Mouse (Mus musculus) limb, embryonic 13.5 days (tissue): ENCODE measurements around the gene Ssc5d. TPM values are rescaled to one million over a fixed set of nuclear protein-coding genes. Genes with fewer than 3 reads are reported as not detected.

Experiments
- ATAC-seq: fragments of 200-750 bp; cut with Nextera tagmentation; 2 replicates; pipeline ENCODE4 v1.8.0; 2017; ENCODE audit warnings: low read depth, moderate number of reproducible peaks, moderate TSS enrichment; ENCODE audit not compliant: low FRiP score
- H3K27ac ChIP-seq: fragments of 300-500 bp; sonication (generic); 2 replicates; pipeline ENCODE4 v1.5.1; 2015; ENCODE audit warnings: inconsistent platforms, mild to moderate bottlenecking, moderate library complexity
- H3K27me3 ChIP-seq: fragments of 300-500 bp; sonication (generic); 2 replicates; pipeline ENCODE4 v1.6.1; 2015; ENCODE audit warnings: mild to moderate bottlenecking, inconsistent platforms
- H3K36me3 ChIP-seq: fragments of 300-500 bp; sonication (generic); 2 replicates; pipeline ENCODE4 v1.6.1; 2015; ENCODE audit warnings: inconsistent platforms, mild to moderate bottlenecking, moderate library complexity
- H3K4me1 ChIP-seq: fragments of 300-500 bp; sonication (generic); 2 replicates; pipeline ENCODE4 v1.6.1; 2015; ENCODE audit warnings: inconsistent platforms
- H3K4me2 ChIP-seq: fragments of 300-500 bp; sonication (generic); replicated peaks from 2 replicates; pipeline ENCODE4 v1.6.1; 2015; ENCODE audit warnings: inconsistent platforms, mild to moderate bottlenecking, moderate library complexity
- H3K4me3 ChIP-seq: fragments of 300-500 bp; sonication (generic); 2 replicates; pipeline ENCODE4 v1.5.1; 2015; ENCODE audit warnings: moderate library complexity, mild to moderate bottlenecking, inconsistent platforms
- H3K9ac ChIP-seq: fragments of 300-500 bp; sonication (generic); 2 replicates; pipeline ENCODE4 v1.6.1; 2015; ENCODE audit warnings: mild to moderate bottlenecking, inconsistent platforms
- H3K9me3 ChIP-seq: fragments of 300-500 bp; sonication (generic); 2 replicates; pipeline ENCODE4 v1.6.1; 2016; ENCODE audit warnings: inconsistent platforms
- WGBS: fragments of 180-500 bp; shearing (Covaris S2); methylation state at CpG from one replicate; pipeline ENCODE4 v1.1.7; 2015; 5-methylcytosine and 5-hydroxymethylcytosine counted together
- polyA plus RNA-seq: library from polyadenylated mRNA; unstranded; fragments of >200 nt; fragmentation: Nextera tagmentation; extraction: Ambion mirVana; gene quantifications from 2 replicates; pipeline ENCODE4 v1.2.1, GENCODE M21; 2015

The Ssc5d gene
- polyA plus RNA-seq, 1 experiment from 2014 or later = 8.1 TPM

DNA sequence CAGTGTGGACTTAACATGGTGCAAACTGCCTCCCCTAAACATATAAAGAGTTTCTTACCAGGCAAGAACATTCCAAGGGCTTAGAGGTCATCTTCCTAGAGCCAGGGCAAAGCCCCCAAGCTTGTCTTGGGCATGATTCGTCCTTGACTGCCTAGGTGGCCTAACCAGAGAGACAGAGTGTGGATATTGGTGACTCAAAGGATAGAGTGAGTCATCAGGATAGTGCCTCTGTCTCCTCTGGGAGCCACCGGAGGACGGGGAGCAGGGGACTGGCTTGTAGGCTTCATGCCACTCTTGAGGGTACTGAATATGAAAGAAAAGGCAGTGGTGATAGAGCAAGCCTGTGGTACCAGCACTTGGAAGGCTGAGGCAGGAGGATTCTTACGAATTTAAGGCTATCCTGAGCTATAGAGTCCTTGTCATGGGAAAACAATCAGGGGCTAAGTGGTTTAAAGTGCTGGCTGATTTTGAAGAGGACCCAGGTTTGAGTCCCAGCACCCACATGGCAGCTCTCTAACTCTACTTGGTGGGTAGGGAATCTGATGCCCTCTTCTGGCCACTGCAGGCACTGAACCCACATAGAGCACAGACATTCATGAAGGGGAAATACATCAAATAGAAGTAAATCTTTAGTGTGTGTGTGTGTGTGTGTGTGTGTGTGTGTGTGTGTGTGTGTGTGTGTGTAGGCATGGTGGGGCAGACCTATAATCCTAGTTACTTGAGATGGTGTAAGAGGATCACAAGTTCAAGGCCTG is 8.8 kb downstream of the Ssc5d start:
- Histone ChIP-seq H3K27me3 (no peaks in the 10 kb centered on the region), H3K4me3 (no peak overlapping the region), H3K36me3 (no peaks in the 10 kb centered on the region), H3K9me3 (no peaks in the 10 kb centered on the region), H3K27ac (no peak overlapping the region), H3K4me1 (no peaks in the 10 kb centered on the region), H3K9ac (no peak overlapping the region), H3K4me2 (no peak overlapping the region)
- no peak for ATAC-seq
- WGBS = 81% methylated on average over 4 of the region's 4 CpGs

DNA sequence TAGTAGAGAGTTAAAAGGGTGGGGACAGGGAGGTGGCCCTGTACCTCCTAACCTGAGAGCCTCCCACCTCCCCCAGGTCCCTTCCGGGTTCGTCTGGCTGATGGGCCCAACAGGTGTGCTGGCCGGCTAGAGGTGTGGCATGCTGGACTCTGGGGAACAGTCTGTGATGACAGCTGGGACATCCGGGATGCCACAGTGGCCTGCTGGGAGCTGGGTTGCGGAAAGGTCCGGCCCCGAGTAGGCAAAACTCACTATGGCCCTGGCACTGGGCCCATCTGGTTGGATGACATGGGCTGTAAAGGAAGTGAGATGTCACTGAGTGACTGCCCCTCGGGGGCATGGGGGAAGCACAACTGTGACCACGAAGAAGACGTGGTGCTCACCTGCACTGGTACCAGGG is 11.2 kb downstream of the Ssc5d start:
- Histone ChIP-seq H3K27me3 (no peaks in the 10 kb centered on the region), H3K4me2 (no peak overlapping the region), H3K27ac (no peak overlapping the region), H3K4me3 (no peak overlapping the region), H3K36me3 (no peaks in the 10 kb centered on the region), H3K9me3 (no peaks in the 10 kb centered on the region), H3K4me1 (no peaks in the 10 kb centered on the region), H3K9ac (no peak overlapping the region)
- no peak for ATAC-seq
- 81% methylated on average over 10 of the region's 10 CpGs for WGBS

DNA sequence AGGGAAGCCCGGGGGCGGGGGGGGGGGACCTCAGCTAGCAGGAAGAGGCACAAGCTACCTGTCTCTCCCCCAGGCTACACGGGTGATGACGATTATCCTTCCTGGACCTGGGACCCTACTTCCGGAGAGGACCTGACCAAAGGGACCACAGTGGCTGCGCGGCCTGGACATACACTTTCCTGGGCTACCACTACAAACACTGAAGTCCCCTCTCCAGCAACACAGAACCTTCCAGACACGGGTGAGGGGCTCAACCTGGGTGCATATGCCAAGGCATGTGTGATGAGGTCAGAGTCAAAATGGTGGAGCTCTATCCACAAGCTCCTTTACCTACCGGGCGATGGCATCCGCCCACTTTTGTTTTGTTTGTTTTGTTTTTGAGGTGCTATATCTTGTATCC is 11.8 kb downstream of the Ssc5d start:
- no peak overlapping the region for H3K4me3 ChIP-seq
- H3K9ac ChIP-seq = no peak overlapping the region
- no peaks in the 10 kb centered on the region for H3K27me3 ChIP-seq
- H3K4me2 ChIP-seq = no peak overlapping the region
- no peak overlapping the region for H3K27ac ChIP-seq
- no peaks in the 10 kb centered on the region for H3K4me1 ChIP-seq
- no peaks in the 10 kb centered on the region for H3K9me3 ChIP-seq
- H3K36me3 ChIP-seq = no peaks in the 10 kb centered on the region
- ATAC-seq = no peak
- 69% methylated on average over 11 of the region's 11 CpGs for WGBS

DNA sequence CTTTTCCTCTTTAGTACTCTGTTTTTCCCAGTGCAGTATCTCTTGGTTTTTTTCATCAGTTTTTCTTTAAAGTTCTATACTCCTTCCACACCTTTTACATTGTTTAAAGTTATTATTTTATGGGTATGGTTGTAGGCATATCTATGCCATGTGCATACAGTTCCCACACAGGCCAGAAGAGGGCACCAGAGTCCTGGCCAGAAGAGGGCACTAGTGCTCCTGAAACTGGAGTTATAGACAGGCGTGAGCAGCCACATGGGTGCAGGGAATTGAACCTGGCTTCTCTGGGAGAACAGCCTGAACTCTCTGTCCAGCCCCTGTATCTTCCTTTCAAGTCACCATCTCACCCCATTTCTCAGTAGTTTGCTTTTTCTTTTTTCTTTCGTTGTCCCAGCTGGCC is 12.9 kb downstream of the Ssc5d start:
- Histone ChIP-seq H3K27me3 (no peaks in the 10 kb centered on the region), H3K36me3 (no peaks in the 10 kb centered on the region), H3K4me2 (no peak overlapping the region), H3K4me1 (peaks cover 2% of the 10 kb centered on the region; the same call in 1 of the 2 replicates), H3K27ac (no peak overlapping the region), H3K9ac (no peak overlapping the region), H3K9me3 (no peaks in the 10 kb centered on the region), H3K4me3 (no peak overlapping the region)
- no peak for ATAC-seq
- 37% methylated on average over 2 of the region's 2 CpGs for WGBS

DNA sequence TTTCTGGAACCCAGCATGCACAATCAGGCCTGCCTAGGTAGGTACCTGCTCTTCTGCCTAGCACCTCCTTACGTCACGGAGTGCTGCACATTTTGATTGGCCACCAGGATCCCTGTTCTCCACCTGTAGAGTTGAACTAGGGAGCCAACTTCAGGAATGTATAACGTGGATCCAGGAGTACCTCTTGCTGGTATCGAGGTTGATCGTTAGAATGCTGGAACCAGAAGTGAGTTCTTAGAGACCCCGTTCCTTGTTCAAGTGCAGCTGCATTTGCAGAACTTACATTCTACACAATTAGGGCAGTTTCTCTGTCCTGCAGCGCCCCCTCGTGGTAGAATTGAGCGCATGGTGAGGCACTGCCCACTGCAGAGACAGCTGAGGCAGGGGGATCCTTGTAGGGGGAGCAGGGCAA is 14.5 kb downstream of the Ssc5d start:
- H3K4me2 ChIP-seq = no peak overlapping the region
- H3K36me3 ChIP-seq = no peaks in the 10 kb centered on the region
- peak; percentile 48; the same call in 1 of the 2 replicates for ATAC-seq
- H3K27me3 ChIP-seq = no peaks in the 10 kb centered on the region
- no peaks in the 10 kb centered on the region for H3K9me3 ChIP-seq
- peaks cover 4% of the 10 kb centered on the region; the same call in 1 of the 2 replicates for H3K4me1 ChIP-seq
- H3K27ac ChIP-seq = no peak overlapping the region
- H3K4me3 ChIP-seq = no peak overlapping the region
- H3K9ac ChIP-seq = no peak overlapping the region
- WGBS = 14% methylated on average over 9 of the region's 9 CpGs

DNA sequence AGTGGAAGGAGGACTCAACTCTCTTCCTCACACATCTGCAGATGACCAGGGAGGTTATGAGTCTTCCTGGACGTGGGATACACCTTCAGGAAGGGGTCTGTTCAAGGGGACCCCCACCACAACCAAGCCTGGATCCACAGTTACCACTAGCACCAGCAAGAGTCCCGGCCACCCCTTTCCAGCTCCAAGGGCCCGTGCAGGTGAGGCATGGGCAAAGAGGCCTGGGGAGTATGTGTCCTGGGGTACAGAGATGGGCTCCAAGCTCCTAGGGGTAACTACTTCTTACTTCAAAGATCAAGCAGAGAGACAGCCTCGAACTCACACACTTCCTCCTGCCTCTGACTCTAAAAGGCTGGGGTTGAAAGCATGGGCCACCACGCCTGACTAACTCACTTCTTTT is 17.1 kb downstream of the Ssc5d start:
- ATAC-seq = no peak
- Histone ChIP-seq H3K36me3 (no peaks in the 10 kb centered on the region), H3K4me1 (peaks cover 7% of the 10 kb centered on the region; the same call in 1 of the 2 replicates), H3K4me3 (no peak overlapping the region), H3K4me2 (no peak overlapping the region), H3K27ac (no peak overlapping the region), H3K9me3 (no peaks in the 10 kb centered on the region), H3K27me3 (no peaks in the 10 kb centered on the region), H3K9ac (no peak overlapping the region)
- WGBS = 53% methylated on average over 5 of the region's 5 CpGs

DNA sequence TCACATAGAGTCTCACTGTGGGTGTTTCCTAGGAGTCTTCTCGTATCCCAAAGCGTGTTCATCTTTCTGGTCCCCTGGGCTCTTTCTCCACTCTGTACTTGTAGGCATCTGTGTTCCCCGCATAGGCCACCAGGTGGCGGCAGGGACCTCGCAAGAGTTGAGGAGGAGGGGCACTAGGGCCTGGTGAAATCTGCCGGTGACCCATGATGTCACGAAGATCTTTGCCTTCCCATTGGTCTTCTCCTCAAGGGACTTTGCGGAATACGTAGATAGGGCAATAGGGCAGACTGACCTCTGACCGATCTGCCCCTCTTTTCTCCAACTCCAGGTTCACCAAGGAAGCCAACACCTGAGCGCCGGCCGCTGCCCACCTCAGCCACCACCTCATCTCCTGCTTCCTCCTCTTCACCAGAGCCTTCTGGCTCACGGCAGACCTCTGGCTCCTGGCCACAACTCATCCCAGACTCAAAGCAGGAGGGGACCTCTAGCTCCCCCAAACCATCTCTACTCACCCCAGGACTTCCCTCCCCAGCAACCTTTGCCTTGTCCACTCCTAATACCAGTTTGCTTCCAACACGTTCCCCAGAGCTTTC is 17.7 kb downstream of the Ssc5d start:
- Histone ChIP-seq H3K4me2 (peak overlapping the region; percentile 59), H3K4me1 (peaks cover 7% of the 10 kb centered on the region; the same call in 1 of the 2 replicates), H3K4me3 (peak overlapping the region; percentile 33), H3K27me3 (no peaks in the 10 kb centered on the region), H3K36me3 (no peaks in the 10 kb centered on the region), H3K9me3 (no peaks in the 10 kb centered on the region), H3K27ac (no peak overlapping the region), H3K9ac (no peak overlapping the region)
- 22% methylated on average over 15 of the region's 15 CpGs for WGBS
- peak; percentile 63 for ATAC-seq

DNA sequence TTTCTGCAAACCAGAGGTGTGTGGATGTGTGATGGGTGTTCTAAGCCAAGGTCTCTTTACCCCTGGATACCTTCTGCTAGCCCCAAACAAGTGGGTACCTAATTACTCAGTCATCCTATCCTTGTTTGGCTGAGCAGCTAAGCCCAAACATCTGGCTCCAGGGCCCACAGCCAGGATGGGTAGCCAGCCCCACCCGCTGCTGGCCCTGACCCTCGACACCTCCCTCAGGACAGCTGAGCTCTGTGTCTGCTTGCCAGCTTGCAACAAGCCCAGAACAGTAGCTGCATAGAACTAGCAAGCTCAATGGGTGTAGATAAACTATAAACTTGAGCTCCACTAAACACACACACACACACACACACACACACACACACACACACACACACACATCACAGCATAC is 22.3 kb downstream of the Ssc5d start:
- Histone ChIP-seq H3K4me3 (no peak overlapping the region), H3K4me2 (no peak overlapping the region), H3K36me3 (no peaks in the 10 kb centered on the region), H3K27ac (no peak overlapping the region), H3K4me1 (peaks cover 7% of the 10 kb centered on the region; the same call in 1 of the 2 replicates), H3K9me3 (no peaks in the 10 kb centered on the region), H3K27me3 (no peaks in the 10 kb centered on the region), H3K9ac (no peak overlapping the region)
- WGBS = 10% methylated on average over 2 of the region's 2 CpGs
- ATAC-seq = no peak

DNA sequence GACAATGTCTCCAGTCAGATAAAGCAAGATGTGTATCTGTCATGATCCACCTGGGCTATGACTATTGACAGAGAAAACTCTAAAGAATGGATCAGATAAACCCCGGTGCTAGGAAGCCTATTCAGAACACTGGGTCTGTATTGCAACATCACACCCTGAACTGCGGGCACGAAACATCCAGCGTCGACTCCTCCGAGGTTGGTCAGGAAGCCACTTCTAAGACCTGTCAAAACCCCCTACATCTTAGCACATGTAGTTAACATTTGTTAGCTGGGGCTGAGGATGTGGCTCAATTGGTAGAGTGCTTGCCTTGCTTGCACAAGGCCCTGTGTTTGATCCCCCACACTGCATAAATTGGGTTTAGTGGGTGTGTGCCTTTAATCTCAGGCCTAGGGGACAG is 22.8 kb downstream of the Ssc5d start:
- H3K9ac ChIP-seq = no peak overlapping the region
- ATAC-seq = no peak

DNA sequence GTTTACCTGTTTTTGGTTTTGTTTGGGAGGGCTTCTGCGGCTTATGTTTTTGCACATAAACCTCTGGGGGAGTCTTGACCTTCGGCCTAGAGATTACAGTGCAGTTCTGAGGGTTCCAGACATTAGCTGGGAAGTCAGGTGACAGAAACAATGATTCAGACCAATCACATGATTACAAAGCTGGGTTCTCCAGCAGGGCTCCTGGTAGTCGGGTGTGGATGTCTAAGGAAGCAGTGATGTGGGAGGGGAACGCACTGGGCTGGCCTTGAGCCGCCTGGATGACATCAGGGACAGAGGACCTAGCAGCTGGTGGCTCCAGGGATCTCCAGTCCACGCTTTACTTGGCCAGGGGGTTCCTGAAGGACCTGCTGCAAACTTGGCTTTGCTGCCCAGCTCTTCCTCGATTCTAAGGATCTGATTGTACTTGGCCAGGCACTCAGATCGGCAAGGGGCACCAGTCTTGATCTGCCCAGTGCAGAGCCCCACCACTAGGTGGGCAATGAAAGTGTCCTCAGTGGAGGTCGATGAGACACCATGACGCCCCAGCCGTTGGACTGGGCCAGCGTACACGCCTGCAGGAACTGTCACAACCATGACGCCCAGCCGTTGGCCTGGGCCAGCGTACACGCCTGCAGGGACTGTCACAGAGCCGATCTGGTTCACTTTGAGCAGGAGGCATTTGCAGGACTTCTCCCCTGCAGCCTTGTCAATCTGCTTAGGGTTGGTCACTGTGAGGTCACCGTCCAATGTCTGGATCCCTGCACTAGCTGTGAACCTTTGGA is 25.2 kb downstream of the Ssc5d start:
- Histone ChIP-seq H3K27ac (no peak overlapping the region), H3K36me3 (no peaks in the 10 kb centered on the region), H3K4me3 (no peak overlapping the region), H3K9me3 (no peaks in the 10 kb centered on the region), H3K9ac (no peak overlapping the region), H3K4me1 (peaks cover 9% of the 10 kb centered on the region), H3K27me3 (no peaks in the 10 kb centered on the region), H3K4me2 (no peak overlapping the region)
- 84% methylated on average over 19 of the region's 19 CpGs for WGBS
- no peak for ATAC-seq

More for the DNA sequence above, 22.8 kb downstream of the Ssc5d start:
- Histone ChIP-seq H3K9me3 (no peaks in the 10 kb centered on the region), H3K27me3 (no peaks in the 10 kb centered on the region), H3K36me3 (no peaks in the 10 kb centered on the region), H3K4me1 (peaks cover 6% of the 10 kb centered on the region; the same call in 1 of the 2 replicates), H3K4me3 (no peak overlapping the region), H3K4me2 (no peak overlapping the region), H3K27ac (no peak overlapping the region)
- WGBS = 54% methylated on average over 6 of the region's 6 CpGs

DNA sequence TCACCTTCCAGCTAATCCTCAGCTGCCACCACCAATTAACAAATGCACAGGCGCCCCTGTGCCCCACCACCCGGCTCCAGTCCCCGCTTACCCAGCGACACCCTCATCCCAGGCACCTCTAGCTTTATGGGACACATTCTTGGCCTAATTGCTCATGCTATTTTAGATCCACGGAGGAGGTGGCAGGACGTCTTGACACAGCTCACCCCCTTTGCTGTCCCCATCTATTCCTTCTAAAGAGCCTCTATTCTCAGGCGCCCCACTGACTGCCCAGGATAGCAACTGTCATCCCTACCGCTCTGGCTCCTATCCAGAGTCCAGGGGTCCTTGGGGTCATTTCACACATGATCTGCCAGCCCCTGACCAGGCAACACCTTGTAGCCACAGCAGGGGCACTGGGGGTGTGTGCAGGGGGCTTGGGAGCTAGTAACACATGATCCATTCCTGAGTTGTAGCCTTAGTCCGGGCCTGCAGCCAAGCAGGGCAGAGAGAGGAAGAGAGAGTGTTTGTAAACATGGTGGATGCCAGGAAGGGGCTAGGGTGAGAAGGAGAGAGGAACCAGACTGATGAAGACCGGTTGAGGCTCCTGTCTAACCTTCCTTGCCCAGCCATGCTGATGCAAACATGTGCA is 28.3 kb downstream of the Ssc5d start:
- 12% methylated on average over 10 of the region's 10 CpGs for WGBS
- Histone ChIP-seq H3K4me1 (peaks cover 7% of the 10 kb centered on the region), H3K4me3 (no peak overlapping the region), H3K36me3 (no peaks in the 10 kb centered on the region), H3K9me3 (no peaks in the 10 kb centered on the region), H3K9ac (no peak overlapping the region), H3K27me3 (no peaks in the 10 kb centered on the region), H3K4me2 (no peak overlapping the region), H3K27ac (no peak overlapping the region)
- ATAC-seq = 0 out of 2 replicates have a peak, but pooled peaks have one; percentile 33

DNA sequence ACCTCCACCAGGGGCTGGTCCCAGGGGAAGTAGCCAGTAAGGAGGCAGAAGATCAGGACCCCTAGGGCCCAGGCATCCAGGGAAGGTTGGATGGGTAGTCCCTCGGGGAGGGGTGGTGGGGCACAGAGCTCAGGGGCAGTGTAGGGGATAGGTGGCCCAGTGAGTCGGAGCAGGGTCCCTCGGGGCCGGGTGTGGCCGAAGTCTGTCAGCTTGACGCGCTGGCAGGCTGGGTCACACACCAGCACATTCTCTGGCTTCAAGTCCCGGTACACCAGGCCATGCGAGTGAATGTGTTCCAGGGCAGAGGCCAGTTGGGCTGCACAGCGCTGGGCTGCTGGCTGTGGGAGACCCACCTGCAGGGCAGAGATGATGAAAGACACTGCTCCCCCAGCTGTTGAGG is 31.8 kb downstream of the Ssc5d start:
- Histone ChIP-seq H3K9me3 (no peaks in the 10 kb centered on the region), H3K4me2 (no peak overlapping the region), H3K36me3 (no peaks in the 10 kb centered on the region), H3K9ac (no peak overlapping the region), H3K4me3 (no peak overlapping the region), H3K27me3 (no peaks in the 10 kb centered on the region), H3K27ac (no peak overlapping the region), H3K4me1 (peaks cover 7% of the 10 kb centered on the region)
- no peak for ATAC-seq
- 85% methylated on average over 10 of the region's 10 CpGs for WGBS
